Mouse (Mus musculus): ENCODE results near the gene Sh3bgrl3.

Sh3bgrl3 gene

GRCm38 (mm10) chr4:134110653-134111052, 17.9 kb downstream of the Sh3bgrl3 start:
- DNase-seq (ENCODE audit: low spot score) = no peak

GRCm38 (mm10) chr4:134108196-134108595, 20.4 kb downstream of the Sh3bgrl3 start:
- DNase-seq (ENCODE audit: low spot score) = no peak

DNA sequence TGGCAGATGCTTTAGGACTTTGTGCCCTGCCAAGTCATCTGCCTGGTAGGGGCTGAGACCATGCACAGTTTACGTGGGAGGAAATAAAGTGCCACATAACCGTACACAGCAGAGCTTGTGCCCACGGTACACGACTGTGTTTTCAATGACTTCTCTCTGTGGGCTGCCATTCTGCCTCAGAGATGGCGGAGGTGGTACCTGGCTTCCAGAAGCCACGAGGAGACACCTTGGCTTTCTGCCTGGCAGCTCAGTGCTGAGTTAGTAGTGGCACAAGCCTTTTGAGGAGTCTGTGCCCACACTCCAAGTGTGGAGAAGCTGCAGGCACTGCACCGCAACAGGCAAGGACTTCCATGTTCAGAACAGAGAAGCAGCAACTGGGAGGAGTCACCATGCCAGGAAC, 20.9 kb downstream of the Sh3bgrl3 start:
- DNase-seq (ENCODE audit: low spot score) = no peak

GRCm38 (mm10) chr4:134106105-134106504, 22.5 kb downstream of the Sh3bgrl3 start:
- no peak for DNase-seq (ENCODE audit: low spot score)

DNA sequence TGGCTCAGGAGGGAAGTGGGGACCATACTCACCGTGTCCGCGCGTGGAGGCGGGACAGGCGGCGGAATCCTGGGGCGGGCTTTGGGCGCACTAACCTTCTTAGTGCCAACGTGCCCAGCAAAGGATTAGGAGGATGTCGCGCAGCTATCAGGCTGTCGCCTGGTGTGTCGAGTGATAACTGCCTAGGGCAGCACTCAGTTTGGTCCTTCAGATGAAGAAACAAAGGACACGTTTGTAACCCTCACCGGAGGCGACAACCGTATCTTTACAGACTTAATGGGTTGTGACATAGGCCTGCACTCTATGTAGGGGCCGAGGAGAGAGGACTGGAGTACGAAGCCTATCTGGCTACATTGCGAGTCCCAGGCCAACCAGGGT, 25.9 kb downstream of the Sh3bgrl3 start:
- no peak for DNase-seq (ENCODE audit: low spot score)

- DNase-seq (ENCODE audit: low spot score) = peak; percentile 93
Measured at GRCm38 (mm10) chr4:134101979-134102741, 26.4 kb downstream of the Sh3bgrl3 start, which contains the start of gene Ubxn11. Gene Ubxn11, plus strand, starts transcription at chr4:134102570.

- DNase-seq (ENCODE audit: low spot score) = no peak
Measured at GRCm38 (mm10) chr4:134100245-134100644, 28.3 kb downstream of the Sh3bgrl3 start.

DNA sequence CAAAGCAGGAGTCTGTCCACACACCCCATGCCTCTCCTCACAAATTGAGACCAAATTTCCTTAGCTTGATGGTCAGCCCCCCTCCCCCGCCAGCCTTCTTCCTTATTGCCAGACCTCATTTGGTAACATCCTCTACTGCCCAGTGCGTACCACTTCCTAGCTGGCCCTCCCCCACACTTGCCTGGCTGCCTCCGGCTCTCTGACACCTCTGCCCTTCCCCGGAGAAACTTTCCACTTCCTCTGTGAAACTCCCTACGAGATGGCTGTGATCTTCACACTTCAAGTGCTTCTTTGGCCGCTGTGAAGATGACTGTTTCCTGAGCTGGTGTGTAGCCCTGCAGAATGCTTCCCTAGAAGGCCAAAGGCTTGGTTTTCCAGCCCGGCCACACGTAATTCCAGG, 30.0 kb downstream of the Sh3bgrl3 start:
- no peak for DNase-seq (ENCODE audit: low spot score)

GRCm38 (mm10) chr4:134097015-134097608, 31.5 kb downstream of the Sh3bgrl3 start:
- no peak for DNase-seq (ENCODE audit: low spot score)

DNA sequence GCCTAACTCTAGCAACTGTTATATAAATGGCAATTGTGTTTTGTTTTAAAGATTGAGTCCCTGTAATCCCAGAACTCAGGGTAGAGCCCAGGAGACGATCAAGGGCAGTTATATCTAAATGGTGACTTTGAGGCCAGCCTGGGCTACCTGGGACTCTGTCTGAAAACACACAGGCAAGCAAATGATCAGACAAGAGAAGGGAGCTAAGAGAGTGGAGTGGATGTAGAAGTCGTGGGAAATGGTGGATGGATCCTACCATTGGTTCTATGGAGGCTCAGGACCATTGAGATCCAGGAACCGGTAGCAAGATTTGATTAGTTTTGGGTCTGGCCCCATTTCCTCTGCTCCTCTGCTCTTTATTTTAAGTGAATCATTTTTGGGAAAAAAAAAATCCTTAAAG, 32.5 kb downstream of the Sh3bgrl3 start:
- no peak for DNase-seq (ENCODE audit: low spot score)

- no peak for DNase-seq (ENCODE audit: low spot score)
Measured at GRCm38 (mm10) chr4:134094923-134095547, 33.6 kb downstream of the Sh3bgrl3 start, which contains the start of gene Cd52. Gene Cd52, minus strand, starts transcription at chr4:134095082.

DNA sequence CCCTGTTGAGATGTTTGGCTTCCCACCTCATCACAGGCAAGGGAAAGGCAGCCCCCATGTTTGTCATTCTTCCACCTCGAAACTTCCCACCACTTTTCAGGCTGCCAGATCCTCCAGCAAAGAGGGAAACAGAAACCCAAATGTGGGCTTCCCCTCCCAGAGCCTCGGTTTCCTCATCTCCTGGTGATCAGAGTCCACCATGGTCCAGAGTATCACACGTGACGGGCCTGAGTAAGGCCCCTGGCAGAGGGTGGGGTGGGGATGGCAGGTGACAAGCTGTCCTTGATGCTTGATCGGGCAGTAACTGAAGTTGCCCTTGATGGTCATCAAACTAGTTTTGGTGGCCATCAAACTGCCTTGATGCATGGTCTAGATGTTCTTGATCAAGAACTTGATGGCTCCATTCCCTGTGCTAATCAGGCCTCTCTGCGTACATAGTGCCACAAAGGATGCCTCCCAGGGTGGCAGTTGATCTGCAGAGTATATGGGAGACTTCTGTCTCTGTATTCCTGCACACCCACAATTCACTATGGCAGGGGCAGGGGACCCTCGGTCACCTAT, 34.5 kb downstream of the Sh3bgrl3 start:
- no peak for DNase-seq (ENCODE audit: low spot score)

GRCm38 (mm10) chr4:134092382-134093288, 36.0 kb downstream of the Sh3bgrl3 start:
- no peak for DNase-seq (ENCODE audit: low spot score)

- no peak for DNase-seq (ENCODE audit: low spot score)
Measured at GRCm38 (mm10) chr4:134091225-134091529, 37.4 kb downstream of the Sh3bgrl3 start.

DNA sequence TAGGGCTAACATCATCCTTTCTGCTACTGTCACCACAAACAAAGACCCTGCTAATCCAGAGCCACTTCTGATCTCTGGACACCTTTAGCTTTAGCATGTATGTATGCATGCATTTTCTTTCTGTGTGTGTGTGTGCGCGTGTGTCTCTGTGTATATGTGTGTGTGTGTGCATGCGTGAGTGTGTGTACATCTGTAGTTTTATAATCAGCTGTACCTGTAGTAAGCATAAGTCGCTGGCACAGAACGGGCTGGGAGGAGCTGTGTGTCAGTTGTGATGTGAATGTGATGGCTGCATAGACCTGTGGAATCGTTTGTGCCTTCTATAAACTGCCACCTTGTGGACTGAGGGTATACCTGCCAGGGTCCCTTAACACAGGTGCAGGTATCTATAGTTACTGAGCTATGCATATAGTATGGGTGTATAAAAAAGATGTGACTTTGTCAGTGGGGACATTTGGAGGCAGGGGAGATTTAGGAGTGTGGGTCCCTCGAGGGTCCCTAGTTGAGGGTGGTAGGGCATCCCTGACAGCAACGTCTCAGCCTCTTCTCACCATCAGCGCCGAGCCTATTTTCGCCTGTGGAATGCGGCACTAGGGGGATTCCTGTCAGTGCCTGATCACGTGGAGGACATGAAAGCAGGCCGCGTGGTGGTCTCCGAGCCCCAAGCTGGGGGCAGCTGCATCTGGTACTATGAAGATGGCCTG, 37.9 kb downstream of the Sh3bgrl3 start:
- DNase-seq (ENCODE audit: low spot score) = no peak

- no peak for DNase-seq (ENCODE audit: low spot score)
Measured at GRCm38 (mm10) chr4:134089029-134089428, 39.6 kb downstream of the Sh3bgrl3 start.

DNA sequence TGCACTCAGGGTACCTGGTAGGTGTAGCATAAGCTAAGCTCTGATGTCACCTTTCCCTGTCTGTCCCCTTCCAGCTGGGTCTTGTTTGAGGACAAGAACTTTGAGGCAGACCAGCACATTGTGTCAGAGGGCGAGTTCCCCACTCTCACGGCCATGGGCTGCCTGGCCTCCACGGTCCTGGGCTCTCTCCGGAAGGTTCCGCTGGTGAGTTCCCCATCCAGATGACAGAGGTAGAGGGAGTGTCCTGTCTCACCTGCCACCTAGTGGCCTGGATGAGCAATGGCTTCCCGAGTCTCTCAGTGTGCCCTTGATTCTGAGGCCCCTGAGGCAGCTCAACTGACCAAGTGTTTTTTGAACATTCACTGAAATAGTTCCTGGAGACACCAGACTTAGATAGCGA, 41.2 kb downstream of the Sh3bgrl3 start:
- no peak for DNase-seq (ENCODE audit: low spot score)

DNA sequence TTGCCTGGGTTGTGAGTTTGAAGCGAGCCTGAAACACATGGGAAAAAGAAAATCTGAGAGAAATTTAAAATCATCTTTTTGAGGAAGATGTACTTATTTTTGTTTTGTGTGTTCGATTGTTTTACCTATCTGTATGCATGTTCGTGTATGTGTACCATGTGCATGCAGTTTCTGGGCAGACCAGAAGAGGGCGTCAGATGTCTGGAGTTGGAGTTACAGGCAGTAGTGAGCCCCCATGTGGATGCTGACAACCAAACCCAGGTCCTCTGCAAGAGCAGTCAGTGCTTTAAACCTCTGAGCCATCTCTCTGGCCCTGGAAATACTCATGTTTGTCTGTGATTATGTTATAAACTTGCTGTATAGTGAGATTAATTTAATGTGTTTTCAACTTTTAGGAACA, 43.6 kb downstream of the Sh3bgrl3 start:
- DNase-seq (ENCODE audit: low spot score) = no peak

GRCm38 (mm10) chr4:134082460-134082859, 46.1 kb downstream of the Sh3bgrl3 start:
- DNase-seq (ENCODE audit: low spot score) = no peak

GRCm38 (mm10) chr4:134081730-134082386, 46.7 kb downstream of the Sh3bgrl3 start:
- DNase-seq (ENCODE audit: low spot score) = peak; percentile 87

DNA sequence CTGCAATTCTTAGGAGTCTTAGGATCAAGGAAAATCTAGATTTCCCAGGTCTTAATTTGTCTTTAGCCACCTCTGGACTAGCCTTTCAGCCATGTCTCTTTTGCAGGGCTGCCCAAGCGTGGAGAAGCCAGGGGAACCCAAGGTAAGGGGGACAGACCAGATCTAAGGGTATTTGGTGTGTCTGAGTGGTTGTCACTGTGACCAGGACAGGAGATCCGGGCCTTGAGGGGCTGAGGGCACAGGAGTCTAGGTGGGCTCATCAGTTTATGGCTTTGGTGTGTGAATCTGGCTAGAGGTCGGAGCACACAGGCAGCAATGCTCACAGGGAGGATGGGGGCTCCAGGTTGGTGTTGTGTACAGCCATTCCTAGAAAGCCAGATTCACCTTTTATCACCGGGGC, 47.9 kb downstream of the Sh3bgrl3 start:
- DNase-seq (ENCODE audit: low spot score) = no peak
